Mouse (Mus musculus) midbrain, embryonic 15.5 days (tissue): ENCODE data around the gene Sh3pxd2b. TPM values are rescaled to one million over a fixed set of nuclear protein-coding genes. Genes with fewer than 3 reads are reported as not detected.

Source experiments
- ATAC-seq: fragments of 200-750 bp; cut with Nextera tagmentation; replicated peaks from 2 replicates; pipeline ENCODE4 v1.8.0; 2017; ENCODE audit warnings: moderate TSS enrichment
- H3K27ac ChIP-seq: fragments of 300-500 bp; sonication (generic); 2 replicates; pipeline ENCODE4 v1.5.1; 2015; ENCODE audit warnings: mild to moderate bottlenecking, inconsistent platforms
- H3K27me3 ChIP-seq: fragments of 300-500 bp; sonication (generic); replicated peaks from 2 replicates; pipeline ENCODE4 v1.6.1; 2015; ENCODE audit warnings: inconsistent platforms
- H3K36me3 ChIP-seq: fragments of 300-500 bp; sonication (generic); replicated peaks from 2 replicates; pipeline ENCODE4 v1.6.1; 2015; ENCODE audit warnings: inconsistent platforms
- H3K4me1 ChIP-seq: fragments of 300-500 bp; sonication (generic); 2 replicates; pipeline ENCODE4 v1.6.1; 2015; ENCODE audit warnings: inconsistent platforms
- H3K4me2 ChIP-seq: fragments of 300-500 bp; sonication (generic); 2 replicates; pipeline ENCODE4 v1.6.1; 2015; ENCODE audit warnings: inconsistent platforms, mild to moderate bottlenecking, moderate library complexity
- H3K4me3 ChIP-seq: fragments of 300-500 bp; sonication (generic); 2 replicates; pipeline ENCODE4 v1.5.1; 2015; ENCODE audit warnings: mild to moderate bottlenecking, inconsistent platforms
- H3K9ac ChIP-seq: fragments of 300-500 bp; sonication (generic); 2 replicates; pipeline ENCODE4 v1.6.1; 2015; ENCODE audit warnings: mild to moderate bottlenecking, inconsistent platforms
- H3K9me3 ChIP-seq: fragments of 300-500 bp; sonication (generic); 2 replicates; pipeline ENCODE4 v1.6.1; 2016; ENCODE audit warnings: inconsistent platforms
- WGBS: fragments of 180-500 bp; shearing (Covaris S2); methylation state at CpG from one replicate; pipeline ENCODE4 v1.1.7; 2015; ENCODE audit warnings: mixed read lengths; 5-methylcytosine and 5-hydroxymethylcytosine counted together
- polyA plus RNA-seq: library from polyadenylated mRNA; unstranded; fragments of >200 nt; fragmentation: Nextera tagmentation; extraction: Ambion mirVana; gene quantifications from 2 replicates; pipeline ENCODE4 v1.2.1, GENCODE M21; 2015

The Sh3pxd2b gene
- polyA plus RNA-seq, 1 experiment from 2014 or later, result 27.0 TPM

DNA sequence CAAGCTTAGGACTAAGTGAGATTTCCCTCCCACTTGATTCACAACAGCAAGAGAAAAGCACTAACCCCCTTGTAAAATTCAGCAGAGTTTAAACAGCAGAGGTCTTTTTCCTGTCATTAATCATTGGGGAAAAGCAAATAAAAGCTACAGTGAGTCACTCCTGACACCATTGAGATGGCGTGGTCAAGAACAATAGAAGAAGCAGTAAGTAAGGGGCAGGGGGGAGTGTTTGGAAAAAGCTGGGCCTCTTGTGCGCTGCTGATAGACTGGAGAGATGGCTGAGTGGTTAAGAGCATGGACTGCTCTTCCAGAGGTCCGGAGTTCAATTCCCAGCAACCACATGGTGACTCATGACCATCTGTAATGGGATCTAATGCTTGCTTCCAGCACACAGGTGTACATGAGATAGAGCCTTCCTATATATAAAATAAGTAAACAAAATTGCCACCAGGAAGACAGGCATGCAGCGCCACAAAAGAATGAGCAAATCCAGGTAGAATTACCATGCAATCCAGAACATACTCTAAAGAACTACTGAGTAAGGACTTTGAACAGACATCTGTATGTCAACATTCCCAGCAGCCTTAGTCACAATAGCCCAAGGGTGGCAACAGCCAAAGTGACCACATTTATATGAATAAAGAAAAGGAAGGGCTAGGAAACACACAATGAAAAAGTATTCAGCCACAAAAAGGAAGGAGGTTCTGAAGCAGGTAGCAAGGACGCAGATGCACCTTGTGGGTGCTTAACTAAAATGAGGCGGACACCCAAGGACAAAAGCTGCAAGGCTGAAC is 1.9 kb upstream of the Sh3pxd2b start:
- H3K4me2 ChIP-seq, result no peak overlapping the region
- 84% methylated on average over 6 of the region's 6 CpGs for WGBS
- no peak for ATAC-seq
- peaks cover 33% of the 10 kb centered on the region for H3K4me1 ChIP-seq
- no peaks in the 10 kb centered on the region for H3K9me3 ChIP-seq
- H3K27ac ChIP-seq, result no peak overlapping the region
- no peaks in the 10 kb centered on the region for H3K36me3 ChIP-seq
- no peak overlapping the region for H3K4me3 ChIP-seq
- no peak overlapping the region for H3K9ac ChIP-seq
- H3K27me3 ChIP-seq, result no peaks in the 10 kb centered on the region

DNA sequence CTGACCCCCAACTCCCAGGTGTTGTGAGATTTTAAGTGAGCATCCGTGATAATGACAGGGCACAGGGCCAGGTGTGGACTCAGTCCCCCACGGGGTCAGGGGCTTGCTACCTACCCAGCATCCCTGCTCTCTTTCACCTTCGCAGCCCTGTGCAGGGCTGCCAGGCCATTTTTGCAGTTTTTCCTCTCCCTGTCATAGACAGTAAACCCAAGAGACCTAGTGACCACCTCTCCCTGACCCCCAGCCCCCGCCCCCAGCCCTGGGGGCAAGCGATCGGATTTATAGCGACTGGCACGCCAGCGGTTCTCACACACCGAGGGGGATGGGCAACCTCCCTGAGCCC is 385 bp upstream of the Sh3pxd2b start:
- Histone ChIP-seq H3K9ac (peak overlapping the region; percentile 93), H3K4me2 (peak overlapping the region; percentile 60), H3K36me3 (peaks cover 5% of the 10 kb centered on the region), H3K4me3 (peak overlapping the region; percentile 86), H3K4me1 (peaks cover 33% of the 10 kb centered on the region), H3K9me3 (no peaks in the 10 kb centered on the region), H3K27ac (peak overlapping the region; percentile 87), H3K27me3 (no peaks in the 10 kb centered on the region)
- ATAC-seq, result peak; percentile 28
- WGBS, result 3% methylated on average over 10 of the region's 10 CpGs

DNA sequence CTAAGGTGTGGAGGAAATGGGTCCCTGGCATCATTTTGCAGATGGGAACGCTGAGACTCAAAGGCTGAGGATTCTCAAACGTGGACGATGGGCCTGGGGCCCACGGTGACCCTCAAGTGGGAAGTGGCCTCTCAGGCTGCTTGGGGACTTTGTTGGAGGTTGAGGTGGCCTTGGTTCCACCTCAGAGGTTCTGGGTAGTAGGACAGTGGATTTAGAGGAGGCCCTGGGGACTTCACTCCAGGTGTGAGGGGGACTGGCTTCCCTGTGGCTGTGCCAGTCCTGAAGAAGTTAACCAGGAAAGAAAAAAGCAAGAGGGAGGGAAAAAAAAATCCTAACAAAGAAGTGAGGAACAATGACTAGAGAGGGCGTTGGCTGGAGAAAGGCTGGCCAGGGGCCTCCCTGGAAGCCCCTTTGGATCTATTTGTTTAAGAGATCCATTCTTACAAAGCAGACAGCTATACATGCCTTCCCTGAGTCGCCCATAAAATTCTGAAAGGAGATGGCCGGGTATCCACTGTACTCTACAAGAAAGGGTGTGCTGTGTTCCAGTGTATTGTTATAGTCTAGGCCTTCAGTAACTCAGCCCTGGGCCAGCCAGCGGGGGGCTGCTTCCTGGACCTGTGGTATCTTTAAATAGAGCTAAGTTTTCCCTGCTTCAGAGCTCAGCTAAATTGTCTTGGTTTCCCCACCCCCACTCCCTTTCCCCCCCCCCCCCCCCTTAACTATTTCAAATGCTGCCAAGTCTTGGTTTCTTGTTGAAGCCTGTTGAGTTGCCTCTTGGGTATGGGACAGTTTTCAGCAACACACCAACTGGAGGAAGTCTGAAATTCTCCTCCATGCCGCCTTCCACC is 1.0 kb downstream of the Sh3pxd2b start:
- Histone ChIP-seq H3K4me3 (peak overlapping the region; percentile 86), H3K4me1 (peaks cover 33% of the 10 kb centered on the region), H3K9me3 (no peaks in the 10 kb centered on the region), H3K27me3 (no peaks in the 10 kb centered on the region), H3K27ac (peak overlapping the region; percentile 87), H3K36me3 (peaks cover 5% of the 10 kb centered on the region), H3K9ac (peak overlapping the region; percentile 93), H3K4me2 (peak overlapping the region; percentile 60)
- ATAC-seq, result no peak
- WGBS, result 16% methylated on average over 9 of the region's 9 CpGs

DNA sequence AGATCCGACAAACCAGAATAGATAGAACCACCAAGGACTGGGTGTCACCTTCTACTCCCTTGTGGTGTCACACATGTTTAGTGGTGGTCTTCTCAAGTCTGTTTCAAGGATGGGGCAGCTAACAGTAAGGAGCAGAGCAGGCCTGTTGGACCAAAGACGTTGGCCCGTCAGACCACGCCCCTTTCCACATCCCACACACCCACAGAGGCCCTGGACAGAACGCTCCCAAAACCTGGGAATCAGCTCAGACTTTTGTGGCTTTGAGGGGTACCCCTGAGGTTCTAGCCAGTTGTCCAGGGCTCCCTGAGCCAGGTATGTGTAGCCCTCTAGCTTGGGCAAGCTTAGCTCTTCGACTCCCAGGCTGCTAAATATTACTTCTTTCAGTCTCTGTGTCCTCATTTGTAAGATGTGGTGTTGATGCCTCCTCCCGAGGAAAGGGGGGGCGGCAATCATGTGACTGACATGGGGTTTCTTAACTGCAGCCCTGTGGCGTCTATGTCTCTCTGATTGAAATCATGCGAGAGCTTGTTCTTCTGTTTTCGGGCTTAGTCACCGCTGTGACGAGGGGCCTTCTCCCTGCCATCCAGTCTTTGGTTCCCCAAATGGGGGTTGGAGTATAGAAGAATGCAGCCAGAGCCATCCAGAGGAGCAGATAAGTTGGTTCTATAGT is 1.8 kb downstream of the Sh3pxd2b start:
- Histone ChIP-seq H3K4me1 (peaks cover 33% of the 10 kb centered on the region), H3K4me2 (peak overlapping the region; percentile 60), H3K36me3 (peaks cover 5% of the 10 kb centered on the region), H3K9ac (no peak overlapping the region), H3K27ac (no peak overlapping the region), H3K27me3 (no peaks in the 10 kb centered on the region), H3K9me3 (no peaks in the 10 kb centered on the region), H3K4me3 (peak overlapping the region; percentile 86)
- 66% methylated on average over 13 of the region's 13 CpGs for WGBS
- ATAC-seq, result 0 out of 2 replicates have a peak, but pooled peaks have one; percentile 13

DNA sequence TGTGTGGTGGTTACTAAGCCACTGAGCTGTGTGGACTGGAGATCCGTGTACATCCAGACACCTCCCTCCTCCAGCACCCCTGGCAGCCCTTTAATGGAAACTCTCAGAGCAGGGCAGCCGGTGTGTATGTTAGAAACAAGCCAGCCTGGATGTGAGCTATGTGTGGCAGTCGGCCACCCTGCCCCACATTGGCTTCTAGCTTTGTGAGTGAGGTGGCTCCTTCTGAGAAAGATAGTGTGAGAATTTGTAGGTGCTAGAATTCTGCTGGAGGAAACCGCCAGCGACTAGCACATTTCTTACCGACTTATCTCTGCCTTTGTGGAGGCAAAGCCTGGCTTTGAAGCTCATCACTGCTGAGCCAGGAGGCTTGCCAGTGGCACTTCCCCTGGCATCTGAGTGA is 5.3 kb downstream of the Sh3pxd2b start:
- Histone ChIP-seq H3K4me1 (peaks cover 28% of the 10 kb centered on the region), H3K36me3 (peaks cover 5% of the 10 kb centered on the region), H3K27ac (no peak overlapping the region), H3K9ac (no peak overlapping the region), H3K4me2 (no peak overlapping the region), H3K4me3 (no peak overlapping the region), H3K9me3 (no peaks in the 10 kb centered on the region), H3K27me3 (no peaks in the 10 kb centered on the region)
- 67% methylated on average over 6 of the region's 6 CpGs for WGBS
- ATAC-seq, result no peak

DNA sequence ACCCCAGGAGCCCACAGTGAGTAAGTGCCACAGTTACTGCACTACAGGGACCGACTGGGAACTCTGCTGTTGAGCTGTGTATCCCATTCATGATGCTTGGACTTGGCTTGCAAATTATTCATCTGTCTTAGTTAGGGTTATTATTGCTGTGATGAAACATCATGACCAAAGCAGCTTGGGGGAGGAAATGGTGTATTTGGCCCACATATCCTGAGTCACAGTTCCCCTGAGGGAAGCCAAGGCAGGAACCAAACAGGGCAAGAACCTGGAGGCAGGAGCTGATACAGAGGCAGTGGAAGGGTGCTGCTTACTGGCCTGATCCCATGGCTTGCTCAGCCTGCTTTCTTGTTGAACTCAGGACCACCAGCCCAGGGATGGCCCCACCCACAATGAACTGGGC is 7.8 kb downstream of the Sh3pxd2b start:
- H3K27ac ChIP-seq, result no peak overlapping the region
- ATAC-seq, result no peak
- no peaks in the 10 kb centered on the region for H3K9me3 ChIP-seq
- H3K27me3 ChIP-seq, result no peaks in the 10 kb centered on the region
- no peak overlapping the region for H3K4me2 ChIP-seq
- H3K9ac ChIP-seq, result no peak overlapping the region
- H3K36me3 ChIP-seq, result peaks cover 5% of the 10 kb centered on the region
- 79% methylated on average over 1 of the region's 1 CpGs for WGBS
- H3K4me3 ChIP-seq, result no peak overlapping the region
- peaks cover 6% of the 10 kb centered on the region for H3K4me1 ChIP-seq

DNA sequence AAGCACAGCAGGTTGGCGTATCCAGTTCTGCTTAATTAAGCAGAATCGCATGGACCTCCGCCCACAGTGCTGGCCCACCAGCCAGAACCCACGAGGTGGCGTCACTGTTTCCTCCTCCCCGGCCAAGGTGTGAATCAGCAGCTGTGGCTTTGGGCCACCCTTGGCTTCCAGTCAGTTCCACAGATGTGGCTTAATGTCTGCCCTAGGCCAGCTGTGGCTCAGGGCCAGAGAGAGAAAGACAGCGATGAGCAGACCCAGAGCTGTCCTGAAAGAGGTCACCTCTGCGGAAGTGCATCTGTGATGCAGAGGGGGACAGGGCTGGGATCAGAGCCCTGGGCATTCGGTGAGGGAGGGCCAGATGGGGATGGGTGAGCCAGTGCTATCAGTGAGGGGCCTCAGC is 10.1 kb downstream of the Sh3pxd2b start:
- H3K9me3 ChIP-seq, result no peaks in the 10 kb centered on the region
- H3K9ac ChIP-seq, result no peak overlapping the region
- no peak overlapping the region for H3K27ac ChIP-seq
- no peak overlapping the region for H3K4me3 ChIP-seq
- H3K27me3 ChIP-seq, result no peaks in the 10 kb centered on the region
- H3K4me1 ChIP-seq, result peaks cover 4% of the 10 kb centered on the region; the same call in 1 of the 2 replicates
- no peak overlapping the region for H3K4me2 ChIP-seq
- H3K36me3 ChIP-seq, result no peaks in the 10 kb centered on the region
- ATAC-seq, result peak; percentile 57; the same call in 1 of the 2 replicates
- 48% methylated on average over 9 of the region's 9 CpGs for WGBS

DNA sequence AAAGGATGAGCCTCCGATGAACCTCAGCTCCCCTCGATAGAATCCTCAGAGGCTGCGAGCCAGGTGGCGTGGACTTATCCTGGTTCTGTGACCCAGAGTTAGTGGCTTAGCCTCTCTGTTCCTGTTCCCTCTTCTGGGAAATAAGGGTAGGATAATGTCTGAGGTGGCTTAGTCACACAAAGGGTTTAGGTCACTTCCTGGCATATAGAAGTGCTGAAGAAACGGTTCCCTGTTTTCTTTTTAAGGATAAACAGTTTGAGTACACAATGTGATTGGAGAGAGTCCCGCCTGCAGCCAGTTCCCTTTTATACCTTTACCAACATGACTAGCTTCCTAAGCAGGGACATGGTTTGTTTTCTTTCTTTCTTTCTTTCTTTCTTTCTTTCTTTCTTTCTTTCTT is 10.8 kb downstream of the Sh3pxd2b start:
- Histone ChIP-seq H3K27ac (no peak overlapping the region), H3K9me3 (no peaks in the 10 kb centered on the region), H3K4me1 (peaks cover 11% of the 10 kb centered on the region), H3K36me3 (no peaks in the 10 kb centered on the region), H3K9ac (no peak overlapping the region), H3K4me2 (no peak overlapping the region), H3K4me3 (no peak overlapping the region), H3K27me3 (no peaks in the 10 kb centered on the region)
- ATAC-seq, result no peak
- WGBS, result 75% methylated on average over 6 of the region's 6 CpGs

DNA sequence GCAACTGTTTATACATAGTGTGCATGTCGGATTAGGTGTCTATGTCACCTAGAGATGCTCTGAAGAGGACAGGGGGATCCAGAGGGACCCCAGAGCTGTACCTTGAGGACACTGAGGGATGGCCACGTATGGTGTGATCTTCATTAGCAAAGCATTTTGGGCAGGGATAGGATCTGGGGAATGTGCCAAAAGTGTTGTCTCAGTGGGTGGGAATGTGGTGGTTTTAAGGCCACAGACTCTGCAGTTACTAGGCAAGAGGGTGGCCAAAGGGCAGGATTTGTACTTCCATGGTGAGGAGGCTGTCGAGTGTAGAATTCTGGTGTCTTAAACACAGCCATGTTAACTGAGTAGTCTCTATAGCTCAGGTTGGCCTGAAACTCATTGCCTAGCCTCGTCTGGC is 11.9 kb downstream of the Sh3pxd2b start:
- WGBS, result 81% methylated on average over 4 of the region's 4 CpGs
- no peak for ATAC-seq
- Histone ChIP-seq H3K4me3 (no peak overlapping the region), H3K4me2 (no peak overlapping the region), H3K4me1 (peaks cover 22% of the 10 kb centered on the region), H3K36me3 (no peaks in the 10 kb centered on the region), H3K27me3 (no peaks in the 10 kb centered on the region), H3K27ac (no peak overlapping the region), H3K9ac (no peak overlapping the region), H3K9me3 (no peaks in the 10 kb centered on the region)

DNA sequence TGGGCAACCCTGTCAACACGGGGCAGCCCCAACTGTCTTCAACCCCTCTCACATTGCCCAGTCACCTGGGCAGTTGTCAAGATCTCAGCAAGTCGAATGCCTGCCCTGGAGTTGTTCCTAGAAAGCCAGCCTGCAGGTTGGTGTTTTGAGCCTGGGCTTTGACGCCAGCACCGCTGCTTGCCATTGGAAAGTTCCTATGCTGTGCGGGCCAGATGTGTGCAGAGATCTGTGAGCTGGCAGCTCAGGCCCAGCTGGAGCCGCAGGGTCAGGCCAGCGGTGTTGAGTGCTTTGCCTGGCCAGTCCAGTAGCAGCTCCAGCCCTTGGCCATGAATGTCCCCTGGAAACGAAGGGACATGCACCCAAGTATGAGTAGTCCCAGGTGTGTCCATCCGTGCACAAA is 14.2 kb downstream of the Sh3pxd2b start:
- Histone ChIP-seq H3K9ac (no peak overlapping the region), H3K4me3 (no peak overlapping the region), H3K9me3 (no peaks in the 10 kb centered on the region), H3K4me2 (no peak overlapping the region), H3K27ac (no peak overlapping the region), H3K27me3 (no peaks in the 10 kb centered on the region), H3K36me3 (no peaks in the 10 kb centered on the region), H3K4me1 (peaks cover 22% of the 10 kb centered on the region)
- 93% methylated on average over 9 of the region's 9 CpGs for WGBS
- ATAC-seq, result no peak

DNA sequence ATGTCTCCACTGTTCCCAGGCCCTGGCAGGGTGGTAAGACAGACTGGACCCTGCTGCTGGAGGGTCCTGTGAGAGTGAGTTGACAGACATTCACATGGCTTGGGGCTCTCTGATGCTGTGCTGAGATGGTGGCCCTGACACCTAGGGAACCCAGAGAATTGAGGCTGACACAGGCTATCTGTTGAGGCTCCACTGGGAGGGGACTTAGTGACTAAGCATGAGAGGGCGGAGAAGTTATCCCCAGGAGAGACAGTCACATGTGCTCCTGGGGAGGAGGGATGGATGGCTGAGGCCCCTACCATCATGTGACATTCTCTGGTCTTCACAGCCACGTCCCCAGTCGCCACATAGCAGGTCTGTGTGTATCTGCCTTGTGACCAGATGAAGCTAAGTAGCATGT is 15.6 kb downstream of the Sh3pxd2b start:
- no peak overlapping the region for H3K4me3 ChIP-seq
- no peak overlapping the region for H3K9ac ChIP-seq
- no peaks in the 10 kb centered on the region for H3K27me3 ChIP-seq
- H3K9me3 ChIP-seq, result no peaks in the 10 kb centered on the region
- peak overlapping the region; percentile 62 for H3K27ac ChIP-seq
- H3K4me1 ChIP-seq, result peaks cover 18% of the 10 kb centered on the region
- H3K4me2 ChIP-seq, result no peak overlapping the region
- peak; percentile 34 for ATAC-seq
- 69% methylated on average over 3 of the region's 3 CpGs for WGBS
- H3K36me3 ChIP-seq, result no peaks in the 10 kb centered on the region

DNA sequence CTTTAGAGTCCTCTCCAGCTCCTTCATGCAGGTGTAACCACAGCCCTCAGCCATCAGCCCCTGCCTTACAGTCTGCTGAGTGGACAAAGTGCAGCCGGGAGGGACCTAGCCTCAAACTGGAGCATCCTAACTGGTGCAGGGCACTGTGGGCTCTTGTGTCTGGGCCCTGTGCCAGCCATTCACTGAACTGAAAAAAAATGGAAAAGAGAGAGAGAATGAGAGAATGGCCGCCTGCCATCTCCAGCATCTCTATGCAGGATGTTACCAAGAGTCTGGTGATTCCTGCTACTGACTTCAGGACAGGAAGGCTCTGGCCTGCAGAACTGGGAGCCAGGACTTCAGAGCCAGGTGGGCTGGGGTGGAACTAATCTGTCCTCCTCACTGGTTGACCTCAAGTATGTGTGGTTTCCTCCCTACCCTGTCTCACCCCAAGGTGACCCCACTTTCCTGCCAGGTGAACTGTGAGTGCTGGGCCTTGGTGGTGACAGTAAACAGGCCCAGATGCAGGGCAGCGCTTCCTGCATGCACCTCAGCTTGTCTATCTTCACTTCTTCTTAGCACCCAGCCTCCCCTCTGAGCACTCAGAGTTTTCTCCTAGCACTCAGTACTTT is 16.1 kb downstream of the Sh3pxd2b start:
- 53% methylated on average over 3 of the region's 3 CpGs for WGBS
- H3K4me3 ChIP-seq, result no peak overlapping the region
- H3K27me3 ChIP-seq, result no peaks in the 10 kb centered on the region
- peak; percentile 79 for ATAC-seq
- H3K4me1 ChIP-seq, result peaks cover 18% of the 10 kb centered on the region
- H3K36me3 ChIP-seq, result no peaks in the 10 kb centered on the region
- peak overlapping the region; percentile 62 for H3K27ac ChIP-seq
- H3K9ac ChIP-seq, result no peak overlapping the region
- H3K4me2 ChIP-seq, result no peak overlapping the region
- no peaks in the 10 kb centered on the region for H3K9me3 ChIP-seq
